Mouse (Mus musculus): ENCODE measurements around the gene Cidec. TPM values are rescaled to one million over a fixed set of nuclear protein-coding genes. Genes with fewer than 3 reads are reported as not detected.

The Cidec gene
- polyA plus RNA-seq, 1 experiment from 2014 or later, result not detected

DNA sequence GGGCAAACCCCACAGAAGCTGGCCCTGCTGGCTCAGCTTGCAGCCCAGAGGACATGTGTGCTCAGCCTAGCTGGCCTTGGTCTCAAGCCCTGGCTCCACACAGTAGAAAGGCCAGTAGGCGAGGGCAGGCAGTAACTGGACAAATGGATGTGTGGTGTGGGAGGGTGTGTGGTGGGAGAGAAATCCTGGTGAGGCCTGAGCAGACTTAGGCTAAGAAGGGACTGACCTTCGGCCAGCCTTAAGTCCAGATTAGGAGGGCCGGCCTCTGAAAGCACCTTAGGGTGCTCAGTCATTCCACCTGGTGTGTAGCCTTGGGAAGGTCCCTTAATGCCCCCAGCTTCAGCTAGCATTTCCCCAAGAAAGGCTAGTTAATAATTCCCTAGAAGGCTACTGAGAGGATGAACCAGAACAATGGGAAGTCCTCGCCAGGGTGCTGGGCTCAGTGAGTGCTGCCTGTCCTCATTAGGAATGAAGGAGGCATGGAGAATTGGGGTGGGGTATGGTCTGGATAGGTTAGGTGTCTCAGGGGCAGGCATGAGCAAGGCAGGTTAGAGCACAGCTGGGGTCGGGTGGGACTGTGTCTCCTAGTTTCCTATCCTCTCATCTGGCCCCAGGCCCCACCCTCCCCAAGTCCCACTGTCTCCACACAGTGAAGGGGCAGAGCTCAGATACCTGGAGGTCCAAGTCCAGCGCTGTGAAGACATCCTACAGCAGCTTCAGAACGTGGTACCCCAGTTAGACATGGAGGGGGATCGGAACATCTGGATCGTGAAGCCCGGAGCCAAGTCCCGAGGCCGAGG, 30.7 kb downstream of the Cidec start:
- no peak for ATAC-seq (ENCODE audit: low FRiP score)
- no peaks in the 10 kb centered on the region for H3K4me1 ChIP-seq
- 75% methylated on average over 12 of the region's 12 CpGs for WGBS

DNA sequence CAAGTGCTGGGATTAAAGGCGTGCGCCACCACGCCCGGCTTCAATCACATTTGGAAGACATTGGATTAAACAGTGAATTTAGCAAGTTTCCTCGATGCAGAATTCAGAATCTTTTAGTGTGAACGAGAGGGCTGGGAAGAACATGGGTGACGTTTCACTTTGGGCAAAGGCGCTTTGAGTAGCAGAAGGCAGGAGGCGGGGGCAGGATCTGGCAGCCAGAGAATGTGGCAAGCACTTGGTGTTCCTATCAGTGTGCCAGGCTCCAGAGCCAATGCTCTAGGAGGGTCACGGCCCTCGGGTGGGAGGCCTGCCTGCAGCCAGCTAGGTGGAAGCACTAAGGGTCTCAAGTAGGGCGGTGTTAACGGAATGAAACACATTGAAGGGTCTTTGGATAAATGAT, 33.5 kb downstream of the Cidec start:
- Histone ChIP-seq H3K9me3 (replicated peaks) (no peaks in the 10 kb centered on the region), H3K4me2 (no peak overlapping the region), H3K4me3 (replicated peaks) (no peak overlapping the region), H3K27me3 (replicated peaks) (no peaks in the 10 kb centered on the region), H3K9ac (replicated peaks) (no peak overlapping the region), H3K4me1 (no peaks in the 10 kb centered on the region), H3K36me3 (peaks cover 12% of the 10 kb centered on the region; the same call in 1 of the 2 replicates), H3K27ac (replicated peaks) (no peak overlapping the region)
- no peak for ATAC-seq (ENCODE audit: low FRiP score)
- 93% methylated on average over 13 of the region's 13 CpGs for WGBS

More for the DNA sequence above, 30.7 kb downstream of the Cidec start:
- H3K9ac ChIP-seq (replicated peaks), result no peak overlapping the region
- H3K4me3 ChIP-seq (replicated peaks), result no peak overlapping the region
- no peaks in the 10 kb centered on the region for H3K27me3 ChIP-seq (replicated peaks)
- no peaks in the 10 kb centered on the region for H3K9me3 ChIP-seq (replicated peaks)
- no peak overlapping the region for H3K27ac ChIP-seq (replicated peaks)
- H3K4me2 ChIP-seq, result no peak overlapping the region
- peaks cover 18% of the 10 kb centered on the region for H3K36me3 ChIP-seq

DNA sequence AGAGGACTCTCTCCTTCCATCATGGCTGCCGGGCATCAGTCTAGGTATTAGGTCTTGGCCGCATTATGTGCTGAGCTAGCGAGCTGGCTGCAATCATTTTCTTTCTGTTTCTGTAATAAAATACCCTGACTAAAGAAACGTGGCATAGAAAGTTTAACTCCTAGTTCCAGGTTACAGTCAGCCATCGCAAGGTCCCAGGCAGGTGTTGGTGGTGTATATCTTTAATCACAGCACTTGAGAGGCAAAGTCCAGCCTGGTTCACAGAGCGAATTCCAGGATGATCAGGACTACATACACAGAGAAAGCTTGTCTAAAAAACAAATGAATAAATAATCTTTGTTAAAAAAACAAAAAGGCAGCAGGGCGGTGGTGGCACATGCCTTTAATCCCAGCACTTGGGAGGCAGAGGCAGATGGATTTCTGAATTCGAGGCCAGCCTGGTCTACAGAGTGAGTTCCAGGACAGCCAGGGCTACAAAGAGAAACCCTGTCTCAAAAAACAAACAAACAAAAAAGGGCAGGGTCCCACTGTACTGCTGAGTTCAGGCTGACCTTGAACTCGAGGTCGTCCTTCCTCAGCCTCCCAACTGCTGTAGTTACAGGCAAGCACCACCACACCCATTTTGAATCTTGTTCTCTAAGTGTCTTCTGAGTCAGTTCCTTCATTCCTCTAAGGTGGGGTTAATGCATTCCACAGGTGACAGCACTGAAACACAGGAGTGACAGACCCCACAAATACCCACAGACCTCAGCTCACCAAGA, 39.1 kb downstream of the Cidec start:
- no peak for ATAC-seq (ENCODE audit: low FRiP score)
- no peak overlapping the region for H3K4me2 ChIP-seq
- H3K4me3 ChIP-seq (replicated peaks), result no peak overlapping the region
- peaks cover 23% of the 10 kb centered on the region for H3K4me1 ChIP-seq
- peaks cover 13% of the 10 kb centered on the region for H3K36me3 ChIP-seq
- no peak overlapping the region for H3K27ac ChIP-seq (replicated peaks)
- H3K27me3 ChIP-seq (replicated peaks), result no peaks in the 10 kb centered on the region
- H3K9me3 ChIP-seq (replicated peaks), result no peaks in the 10 kb centered on the region
- 88% methylated on average over 10 of the region's 10 CpGs for WGBS
- H3K9ac ChIP-seq (replicated peaks), result no peak overlapping the region

DNA sequence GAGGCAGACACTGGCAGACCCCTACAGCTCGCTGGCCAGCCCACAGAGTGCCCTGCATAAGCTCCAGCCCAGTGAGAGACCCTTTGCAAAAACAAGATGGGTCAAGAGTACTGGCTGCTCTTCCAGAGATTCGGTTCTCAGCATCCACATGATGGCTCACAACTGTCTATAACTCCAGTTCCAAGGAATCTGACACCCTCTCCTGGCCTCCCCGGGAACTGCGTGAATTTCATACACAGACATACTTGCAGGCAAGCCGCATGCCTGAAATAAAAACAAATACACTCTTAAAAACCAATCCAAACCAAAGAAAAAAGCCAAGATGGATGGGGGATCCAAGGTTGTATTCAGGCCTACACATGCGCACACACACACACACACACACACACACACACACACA, 40.1 kb downstream of the Cidec start:
- WGBS, result 94% methylated on average over 6 of the region's 6 CpGs
- H3K9ac ChIP-seq (replicated peaks), result no peak overlapping the region

DNA sequence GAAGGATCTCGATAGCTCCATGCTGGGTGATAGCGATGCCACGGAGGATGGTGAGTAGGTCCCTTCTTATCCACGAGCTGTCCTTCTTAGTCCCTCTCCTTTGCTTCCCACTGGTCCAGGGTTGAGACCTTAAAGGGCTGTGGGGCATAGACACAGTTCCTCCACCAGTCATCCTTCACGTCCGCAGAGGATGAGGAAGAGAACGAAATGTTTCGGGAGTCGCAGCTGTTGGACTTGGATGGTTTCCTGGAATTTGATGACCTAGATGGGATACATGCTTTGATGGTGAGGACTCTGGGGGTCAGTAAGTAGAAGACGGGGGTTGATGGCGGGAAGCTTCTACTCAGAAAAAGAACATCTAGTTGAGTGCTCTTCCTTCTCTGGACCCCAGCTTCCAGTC, 40.7 kb downstream of the Cidec start:
- H3K9ac ChIP-seq (replicated peaks), result no peak overlapping the region
- no peak overlapping the region for H3K4me2 ChIP-seq
- no peak overlapping the region for H3K4me3 ChIP-seq (replicated peaks)
- peaks cover 27% of the 10 kb centered on the region for H3K36me3 ChIP-seq
- 0 out of 2 replicates have a peak, but pooled peaks cover 2% of the 10 kb centered on the region for H3K27me3 ChIP-seq (replicated peaks)
- H3K4me1 ChIP-seq, result peaks cover 31% of the 10 kb centered on the region
- 94% methylated on average over 11 of the region's 11 CpGs for WGBS
- ATAC-seq (ENCODE audit: low FRiP score), result no peak
- no peak overlapping the region for H3K27ac ChIP-seq (replicated peaks)
- H3K9me3 ChIP-seq (replicated peaks), result no peaks in the 10 kb centered on the region

More for the DNA sequence above, 40.1 kb downstream of the Cidec start:
- Histone ChIP-seq H3K4me3 (replicated peaks) (no peak overlapping the region), H3K4me1 (peaks cover 26% of the 10 kb centered on the region), H3K27ac (replicated peaks) (no peak overlapping the region), H3K36me3 (peaks cover 21% of the 10 kb centered on the region), H3K4me2 (no peak overlapping the region), H3K27me3 (replicated peaks) (0 out of 2 replicates have a peak, but pooled peaks cover 2% of the 10 kb centered on the region), H3K9me3 (replicated peaks) (no peaks in the 10 kb centered on the region)
- ATAC-seq (ENCODE audit: low FRiP score), result no peak

- ATAC-seq (ENCODE audit: low FRiP score), result no peak
- H3K4me3 ChIP-seq (replicated peaks), result no peak overlapping the region
- H3K9me3 ChIP-seq (replicated peaks), result no peaks in the 10 kb centered on the region
- H3K4me1 ChIP-seq, result peaks cover 31% of the 10 kb centered on the region
- H3K36me3 ChIP-seq, result peaks cover 35% of the 10 kb centered on the region
- H3K27ac ChIP-seq (replicated peaks), result no peak overlapping the region
- no peak overlapping the region for H3K4me2 ChIP-seq
- 0 out of 2 replicates have a peak, but pooled peaks cover 2% of the 10 kb centered on the region for H3K27me3 ChIP-seq (replicated peaks)
- H3K9ac ChIP-seq (replicated peaks), result no peak overlapping the region
- 92% methylated on average over 6 of the region's 6 CpGs for WGBS
Measured at GRCm38 (mm10) chr6:113393951-113394350, 41.6 kb downstream of the Cidec start.

GRCm38 (mm10) chr6:113392387-113393071, 43.0 kb downstream of the Cidec start:
- Histone ChIP-seq H3K4me2 (peak overlapping the region; percentile 79), H3K9me3 (replicated peaks) (no peaks in the 10 kb centered on the region), H3K36me3 (peaks cover 50% of the 10 kb centered on the region), H3K27ac (replicated peaks) (peak overlapping the region; percentile 78), H3K4me3 (replicated peaks) (peak overlapping the region; percentile 42), H3K27me3 (replicated peaks) (0 out of 2 replicates have a peak, but pooled peaks cover 2% of the 10 kb centered on the region), H3K9ac (replicated peaks) (peak overlapping the region; percentile 57), H3K4me1 (peaks cover 31% of the 10 kb centered on the region)
- WGBS, result 2% methylated on average over 51 of the region's 51 CpGs
- peak; percentile 85 for ATAC-seq (ENCODE audit: low FRiP score)

- Histone ChIP-seq H3K36me3 (peaks cover 52% of the 10 kb centered on the region), H3K27me3 (replicated peaks) (0 out of 2 replicates have a peak, but pooled peaks cover 2% of the 10 kb centered on the region), H3K4me2 (peak overlapping the region; percentile 79), H3K27ac (replicated peaks) (peak overlapping the region; percentile 78), H3K4me1 (peaks cover 31% of the 10 kb centered on the region), H3K9me3 (replicated peaks) (no peaks in the 10 kb centered on the region), H3K9ac (replicated peaks) (peak overlapping the region; percentile 57), H3K4me3 (replicated peaks) (peak overlapping the region; percentile 42)
- ATAC-seq (ENCODE audit: low FRiP score), result peak; percentile 30; the same call in 1 of the 2 replicates
- WGBS, result 22% methylated on average over 10 of the region's 10 CpGs
Measured at GRCm38 (mm10) chr6:113392015-113392386, 43.6 kb downstream of the Cidec start.

DNA sequence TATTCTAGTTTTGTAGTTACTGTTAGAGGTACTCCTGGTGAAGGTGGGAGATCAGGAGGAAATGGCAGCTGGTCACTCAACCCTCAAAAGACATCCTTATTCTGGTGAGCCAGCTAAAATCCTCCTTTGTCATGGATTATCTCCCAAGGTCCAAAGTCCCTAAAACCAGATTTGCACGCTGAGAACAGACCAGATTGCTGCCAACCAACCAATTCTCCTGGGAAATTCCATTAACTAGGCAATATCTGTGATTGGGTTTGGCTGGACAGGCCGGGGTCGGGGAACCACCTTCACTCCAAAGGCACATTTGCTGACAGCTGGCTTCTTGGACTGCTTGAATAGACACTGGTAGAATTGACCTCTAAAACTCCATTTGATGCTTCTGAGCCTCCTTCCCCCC, 44.8 kb downstream of the Cidec start:
- no peaks in the 10 kb centered on the region for H3K9me3 ChIP-seq (replicated peaks)
- H3K4me3 ChIP-seq (replicated peaks), result no peak overlapping the region
- H3K4me1 ChIP-seq, result peaks cover 34% of the 10 kb centered on the region
- ATAC-seq (ENCODE audit: low FRiP score), result no peak
- no peak overlapping the region for H3K9ac ChIP-seq (replicated peaks)
- H3K36me3 ChIP-seq, result peaks cover 62% of the 10 kb centered on the region
- H3K27me3 ChIP-seq (replicated peaks), result 0 out of 2 replicates have a peak, but pooled peaks cover 2% of the 10 kb centered on the region
- no peak overlapping the region for H3K27ac ChIP-seq (replicated peaks)
- WGBS, result 77% methylated on average over 3 of the region's 3 CpGs
- H3K4me2 ChIP-seq, result no peak overlapping the region

DNA sequence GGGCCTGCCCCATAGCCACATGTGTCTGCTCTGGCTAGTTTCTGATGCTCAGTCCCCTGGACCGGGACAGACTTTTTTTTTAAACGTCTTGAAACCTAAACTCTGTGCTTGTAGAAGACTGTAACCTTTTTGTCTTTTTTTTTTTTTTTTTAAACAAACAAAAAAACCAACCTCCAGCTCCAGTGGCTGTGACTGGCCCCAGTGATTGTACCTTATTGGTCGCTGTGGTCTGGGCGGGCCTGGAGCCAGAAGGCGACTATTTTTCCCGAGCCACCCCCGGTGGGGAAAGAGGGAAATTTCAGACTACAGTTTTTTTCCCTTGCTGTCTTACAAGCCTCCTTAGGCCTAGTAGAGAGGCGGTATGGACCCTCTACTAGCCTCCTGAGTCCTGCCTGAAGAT, 46.6 kb downstream of the Cidec start, which contains the start of gene Ttll3:
Gene Ttll3, plus strand, starts transcription at position 301 of the 400 bp plus-strand sequence.
- peaks cover 39% of the 10 kb centered on the region for H3K4me1 ChIP-seq

DNA sequence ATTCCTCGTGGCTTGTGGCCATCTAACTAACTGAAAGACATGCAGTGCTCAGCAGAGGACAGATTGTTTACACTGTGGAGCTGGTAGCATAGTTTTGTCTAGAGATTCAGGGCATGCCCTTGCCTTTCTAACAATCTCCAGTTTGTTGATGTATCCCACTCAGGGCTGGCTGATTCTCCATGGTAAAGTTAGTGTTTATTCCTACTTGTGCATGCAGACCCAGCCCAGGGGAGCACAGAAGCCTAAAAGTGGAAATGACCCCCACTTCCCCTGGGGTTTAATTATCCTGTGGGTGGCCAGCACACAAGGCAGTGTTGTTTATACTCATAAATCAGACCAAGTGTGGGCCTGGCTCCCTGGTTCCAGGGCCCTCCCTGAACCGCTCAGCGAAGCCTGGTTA, 49.5 kb downstream of the Cidec start:
- 73% methylated on average over 3 of the region's 3 CpGs for WGBS
- 0 out of 2 replicates have a peak, but pooled peaks cover 2% of the 10 kb centered on the region for H3K27me3 ChIP-seq (replicated peaks)
- H3K9me3 ChIP-seq (replicated peaks), result no peaks in the 10 kb centered on the region
- H3K27ac ChIP-seq (replicated peaks), result peak overlapping the region; percentile 23
- peaks cover 13% of the 10 kb centered on the region; the same call in 1 of the 2 replicates for H3K4me1 ChIP-seq
- H3K9ac ChIP-seq (replicated peaks), result no peak overlapping the region
- peaks cover 90% of the 10 kb centered on the region for H3K36me3 ChIP-seq
- no peak overlapping the region for H3K4me3 ChIP-seq (replicated peaks)
- ATAC-seq (ENCODE audit: low FRiP score), result peak; percentile 51; the same call in 1 of the 2 replicates
- H3K4me2 ChIP-seq, result no peak overlapping the region

More for the DNA sequence above, 46.6 kb downstream of the Cidec start, which contains the start of gene Ttll3:
- peaks cover 68% of the 10 kb centered on the region for H3K36me3 ChIP-seq
- H3K9me3 ChIP-seq (replicated peaks), result no peaks in the 10 kb centered on the region
- no peak within 1 kb of the TSS for H3K9ac ChIP-seq (replicated peaks)
- 74% methylated on average over 8 of the region's 8 CpGs for WGBS
- no peak within 1 kb of the TSS for H3K27ac ChIP-seq (replicated peaks)
- H3K27me3 ChIP-seq (replicated peaks), result 0 out of 2 replicates have a peak, but pooled peaks cover 2% of the 10 kb centered on the region
- H3K4me3 ChIP-seq (replicated peaks), result no peak within 1 kb of the TSS
- H3K4me2 ChIP-seq, result no peak within 1 kb of the TSS
- ATAC-seq (ENCODE audit: low FRiP score), result no peak

All from neural tube, embryonic 15.5 days (tissue).